Mouse (Mus musculus) urinary bladder, postnatal 10 days (tissue): ENCODE measurements at regions not wholly inside any gene's neighbourhood (a gene's known extent, or its start where the extent isn't known, plus 50 kb on each side); places are given as distances from the start of the nearest gene placed in this dataset.

Source experiments
- DNase-seq: peaks from one replicate; pipeline ENCODE4 v3.0.0; 2022; ENCODE audit warnings: low spot score

DNA sequence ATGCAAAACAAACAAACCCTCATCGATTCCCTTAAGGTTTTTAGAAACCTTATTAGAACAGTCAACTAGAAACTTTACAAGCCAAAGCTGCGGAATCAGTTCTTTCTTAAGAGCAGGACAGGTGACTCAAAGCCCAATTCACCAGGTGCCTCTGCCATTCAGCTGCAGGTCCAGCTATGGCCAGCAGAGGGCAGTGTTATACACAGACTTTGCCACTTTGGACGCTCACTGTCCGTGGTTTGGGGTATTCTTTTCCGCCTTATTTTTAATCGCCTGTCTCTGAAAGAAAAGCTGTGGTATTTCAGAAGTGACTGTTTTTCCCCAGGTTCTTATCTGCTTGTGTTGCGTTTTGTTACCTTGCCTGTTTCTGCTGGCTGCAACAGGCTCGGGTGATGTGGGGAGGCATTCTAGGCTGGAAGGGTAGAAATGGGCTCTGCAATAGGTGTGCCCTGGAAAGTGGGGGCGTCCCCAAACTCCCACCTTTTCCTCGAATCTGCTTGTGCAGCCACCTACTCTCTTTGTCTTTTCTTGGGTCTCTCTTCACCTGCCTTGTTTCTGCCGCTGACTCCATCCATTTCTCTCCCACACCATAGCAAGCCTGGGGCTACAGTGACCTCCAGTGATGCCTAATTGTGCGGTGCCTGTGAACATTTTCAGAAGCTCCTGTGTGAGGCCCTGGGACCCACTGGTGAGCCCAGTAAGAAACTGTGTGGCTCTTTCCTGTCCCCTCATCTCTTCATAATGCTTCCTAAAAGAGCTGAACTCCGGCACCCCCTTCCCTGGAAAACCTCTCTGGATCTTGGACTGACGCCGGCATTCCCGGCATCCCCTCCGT is 142.4 kb downstream of the Mtx3 start:
- DNase-seq, result peak; percentile 43

- DNase-seq, result no peak
Observed at GRCm38 (mm10) chr13:92987691-92988090, 143.1 kb downstream of the Mtx3 start.

DNA sequence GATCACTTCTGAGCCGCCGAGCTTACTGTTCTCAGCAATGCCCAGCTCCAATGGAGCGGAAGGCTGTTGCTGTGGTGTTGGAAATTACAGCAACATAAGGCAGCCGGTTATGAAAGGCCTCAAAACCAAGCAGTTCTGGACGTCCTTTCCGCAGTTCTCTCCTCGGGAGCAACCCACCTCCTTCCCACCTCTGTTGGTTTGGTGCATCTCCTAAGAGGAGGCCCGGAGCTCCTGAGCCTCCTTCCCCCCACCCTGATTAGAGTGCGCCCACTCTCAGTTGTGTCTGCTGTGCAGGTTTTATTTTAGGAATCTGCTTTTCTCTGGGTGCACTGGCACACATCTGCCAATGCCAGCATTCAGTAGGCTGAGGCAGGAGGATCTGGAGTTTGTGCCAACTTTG is 144.0 kb downstream of the Mtx3 start:
- no peak for DNase-seq

GRCm38 (mm10) chr13:92990316-92991206 is 146.0 kb downstream of the Mtx3 start:
- DNase-seq, result no peak
